Mouse (Mus musculus): ENCODE data around the gene Rgs13. TPM values are rescaled to one million over a fixed set of nuclear protein-coding genes. Genes with fewer than 3 reads are reported as not detected.
A peak's percentile ranks its signal among the peaks of the same experiment; 100 is the strongest.

Rgs13 gene
- polyA plus RNA-seq, 1 experiment from 2014 or later: 0.13 TPM

GRCm38 (mm10) chr1:144127965-144128364 is 49.2 kb downstream of the Rgs13 start:
- no peaks in the 10 kb centered on the region for H3K9me3 ChIP-seq (ENCODE audit: control insufficient read depth, low read length)
- ATAC-seq (ENCODE audit: low read depth): peak; percentile 43; the same call in 1 of the 2 replicates
- no peaks in the 10 kb centered on the region for H3K27me3 ChIP-seq (ENCODE audit: control insufficient read depth, insufficient read depth, low read depth, low read length)
- no peaks in the 10 kb centered on the region for H3K36me3 ChIP-seq (ENCODE audit: control insufficient read depth, insufficient read depth, low read length)
- H3K4me3 ChIP-seq (ENCODE audit: low read length): no peak overlapping the region
- no peak overlapping the region for H3K27ac ChIP-seq (ENCODE audit: low read length)
- H3K4me2 ChIP-seq (ENCODE audit: low read depth, low read length): no peak overlapping the region
- WGBS: 54% methylated on average over 7 of the region's 7 CpGs
- no peak overlapping the region for H3K9ac ChIP-seq (ENCODE audit: low read length)
- H3K4me1 ChIP-seq (replicated peaks; ENCODE audit: control insufficient read depth, insufficient read depth, low read length): no peaks in the 10 kb centered on the region

DNA sequence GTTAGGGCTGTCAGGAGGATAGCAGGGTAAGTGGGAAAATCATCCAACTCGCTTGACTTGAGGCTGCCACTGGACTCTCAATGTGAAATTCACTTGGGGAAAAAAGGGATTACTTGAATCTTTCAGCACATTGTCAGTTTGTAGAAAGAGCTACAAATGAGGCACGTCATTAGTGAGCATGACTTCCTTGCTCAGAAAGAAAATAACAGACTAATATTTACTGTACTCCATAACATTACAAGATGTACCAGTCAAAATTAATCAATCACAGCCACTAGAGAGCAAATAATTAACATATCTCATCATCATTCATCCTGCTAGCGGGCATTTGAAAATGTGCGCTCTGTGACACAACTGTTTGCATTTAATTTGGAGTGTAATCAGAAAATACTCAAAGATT is 57.1 kb downstream of the Rgs13 start:
- no peak overlapping the region for H3K9ac ChIP-seq (ENCODE audit: low read length)
- H3K27me3 ChIP-seq (ENCODE audit: control insufficient read depth, insufficient read depth, low read depth, low read length): no peaks in the 10 kb centered on the region
- peak; percentile 68; the same call in 1 of the 2 replicates for ATAC-seq (ENCODE audit: low read depth)
- no peak overlapping the region for H3K27ac ChIP-seq (ENCODE audit: low read length)
- no peak overlapping the region for H3K4me2 ChIP-seq (ENCODE audit: low read depth, low read length)
- no peaks in the 10 kb centered on the region for H3K36me3 ChIP-seq (ENCODE audit: control insufficient read depth, insufficient read depth, low read length)
- no peaks in the 10 kb centered on the region for H3K4me1 ChIP-seq (replicated peaks; ENCODE audit: control insufficient read depth, insufficient read depth, low read length)
- no peaks in the 10 kb centered on the region for H3K9me3 ChIP-seq (ENCODE audit: control insufficient read depth, low read length)
- no peak overlapping the region for H3K4me3 ChIP-seq (ENCODE audit: low read length)
- 39% methylated on average over 4 of the region's 4 CpGs for WGBS

DNA sequence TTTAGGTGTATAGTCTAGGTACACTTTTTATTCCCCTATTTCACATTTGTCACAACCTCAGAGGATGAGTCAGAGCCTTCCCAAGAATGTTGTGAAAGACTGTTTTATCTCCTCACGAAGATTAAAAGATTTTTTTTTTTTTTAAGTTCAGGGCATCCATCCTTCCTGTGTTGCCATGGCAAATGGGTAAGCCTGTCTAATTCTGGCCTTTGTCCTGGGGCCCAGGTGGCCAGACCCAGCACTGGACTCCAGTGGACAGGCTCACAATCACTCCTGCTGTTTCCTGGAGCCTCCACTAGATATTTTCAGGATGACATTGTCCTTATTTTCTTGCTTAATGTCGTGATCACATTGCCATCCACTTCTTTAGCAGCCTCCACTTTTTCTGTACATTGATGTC is 57.7 kb downstream of the Rgs13 start:
- WGBS: 39% methylated on average over 2 of the region's 2 CpGs
- Histone ChIP-seq H3K27me3 (ENCODE audit: control insufficient read depth, insufficient read depth, low read depth, low read length) (no peaks in the 10 kb centered on the region), H3K4me1 (replicated peaks; ENCODE audit: control insufficient read depth, insufficient read depth, low read length) (no peaks in the 10 kb centered on the region), H3K4me3 (ENCODE audit: low read length) (no peak overlapping the region), H3K36me3 (ENCODE audit: control insufficient read depth, insufficient read depth, low read length) (no peaks in the 10 kb centered on the region), H3K27ac (ENCODE audit: low read length) (no peak overlapping the region), H3K4me2 (ENCODE audit: low read depth, low read length) (no peak overlapping the region), H3K9me3 (ENCODE audit: control insufficient read depth, low read length) (no peaks in the 10 kb centered on the region), H3K9ac (ENCODE audit: low read length) (no peak overlapping the region)
- ATAC-seq (ENCODE audit: low read depth): 0 out of 2 replicates have a peak, but pooled peaks have one; percentile 7

DNA sequence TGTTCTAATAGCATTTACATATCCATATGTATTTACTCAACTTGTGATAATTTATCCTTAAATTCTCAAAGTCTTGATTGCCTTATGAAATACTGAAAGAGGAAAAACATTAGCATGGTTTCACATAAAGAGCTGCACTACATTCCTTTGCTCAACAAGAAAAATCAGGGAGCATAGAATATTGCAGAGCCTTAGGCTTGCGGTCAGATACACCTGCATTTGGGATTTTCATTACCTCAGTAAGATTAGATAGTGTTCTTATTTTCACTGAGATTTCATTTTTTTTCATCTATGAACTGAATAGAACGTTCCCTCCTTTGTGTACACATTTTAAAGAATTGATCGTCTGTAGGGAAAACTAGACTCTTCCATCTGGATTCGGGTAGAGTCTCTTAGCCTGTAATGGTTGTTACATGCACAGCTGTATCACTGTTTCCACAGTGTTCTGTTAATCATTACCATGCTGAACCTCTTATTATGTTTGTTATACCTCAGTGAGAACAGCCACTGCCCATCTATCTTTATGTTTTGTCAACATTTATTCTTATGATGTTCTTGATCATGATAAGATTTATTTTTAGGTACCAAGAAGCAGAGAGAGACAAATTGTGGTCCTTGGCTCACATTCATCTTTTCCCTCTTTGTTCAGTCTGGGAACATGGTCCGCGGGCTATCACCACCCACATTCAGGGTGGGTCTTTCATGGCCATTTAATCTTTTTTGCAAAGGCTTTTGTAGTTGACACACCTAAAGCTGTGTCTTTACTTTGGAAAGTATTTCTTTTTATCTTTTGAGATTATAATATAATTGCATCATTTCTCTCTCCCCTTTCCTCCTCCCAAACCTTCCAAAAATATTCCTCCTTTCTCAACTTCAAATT is 61.1 kb downstream of the Rgs13 start:
- Histone ChIP-seq H3K9ac (ENCODE audit: low read length) (no peak overlapping the region), H3K9me3 (ENCODE audit: control insufficient read depth, low read length) (no peaks in the 10 kb centered on the region), H3K36me3 (ENCODE audit: control insufficient read depth, insufficient read depth, low read length) (no peaks in the 10 kb centered on the region), H3K4me3 (ENCODE audit: low read length) (no peak overlapping the region), H3K4me2 (ENCODE audit: low read depth, low read length) (no peak overlapping the region), H3K27me3 (ENCODE audit: control insufficient read depth, insufficient read depth, low read depth, low read length) (no peaks in the 10 kb centered on the region), H3K4me1 (replicated peaks; ENCODE audit: control insufficient read depth, insufficient read depth, low read length) (no peaks in the 10 kb centered on the region), H3K27ac (ENCODE audit: low read length) (no peak overlapping the region)
- 62% methylated on average over 6 of the region's 6 CpGs for WGBS
- no peak for ATAC-seq (ENCODE audit: low read depth)

- H3K4me3 ChIP-seq (ENCODE audit: low read length): no peak overlapping the region
- no peaks in the 10 kb centered on the region for H3K36me3 ChIP-seq (ENCODE audit: control insufficient read depth, insufficient read depth, low read length)
- H3K4me1 ChIP-seq (replicated peaks; ENCODE audit: control insufficient read depth, insufficient read depth, low read length): no peaks in the 10 kb centered on the region
- H3K4me2 ChIP-seq (ENCODE audit: low read depth, low read length): no peak overlapping the region
- ATAC-seq (ENCODE audit: low read depth): no peak
- no peaks in the 10 kb centered on the region for H3K27me3 ChIP-seq (ENCODE audit: control insufficient read depth, insufficient read depth, low read depth, low read length)
- H3K9me3 ChIP-seq (ENCODE audit: control insufficient read depth, low read length): no peaks in the 10 kb centered on the region
- 62% methylated on average over 6 of the region's 6 CpGs for WGBS
- no peak overlapping the region for H3K27ac ChIP-seq (ENCODE audit: low read length)
- no peak overlapping the region for H3K9ac ChIP-seq (ENCODE audit: low read length)
Measured at GRCm38 (mm10) chr1:144113438-144114074, 63.6 kb downstream of the Rgs13 start.

DNA sequence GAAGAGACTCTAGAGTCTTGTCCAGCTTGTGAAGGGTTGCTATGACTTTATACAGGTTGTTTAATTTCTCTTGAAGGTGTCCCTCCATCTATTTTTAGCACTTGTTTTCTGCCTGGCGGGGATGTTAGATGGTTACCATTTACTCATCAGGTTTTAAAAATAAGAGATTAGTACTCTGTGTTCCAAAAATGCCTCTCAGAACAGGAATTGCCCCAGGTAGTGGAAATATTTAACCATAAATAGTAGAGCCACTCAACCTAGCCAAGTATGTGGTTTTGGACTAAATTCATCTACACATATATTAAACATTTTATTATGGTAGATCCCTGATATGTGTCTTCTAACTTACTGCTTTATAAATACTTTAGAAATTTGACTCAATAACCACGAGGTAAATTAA is 64.2 kb downstream of the Rgs13 start:
- no peaks in the 10 kb centered on the region for H3K4me1 ChIP-seq (replicated peaks; ENCODE audit: control insufficient read depth, insufficient read depth, low read length)
- ATAC-seq (ENCODE audit: low read depth): no peak

DNA sequence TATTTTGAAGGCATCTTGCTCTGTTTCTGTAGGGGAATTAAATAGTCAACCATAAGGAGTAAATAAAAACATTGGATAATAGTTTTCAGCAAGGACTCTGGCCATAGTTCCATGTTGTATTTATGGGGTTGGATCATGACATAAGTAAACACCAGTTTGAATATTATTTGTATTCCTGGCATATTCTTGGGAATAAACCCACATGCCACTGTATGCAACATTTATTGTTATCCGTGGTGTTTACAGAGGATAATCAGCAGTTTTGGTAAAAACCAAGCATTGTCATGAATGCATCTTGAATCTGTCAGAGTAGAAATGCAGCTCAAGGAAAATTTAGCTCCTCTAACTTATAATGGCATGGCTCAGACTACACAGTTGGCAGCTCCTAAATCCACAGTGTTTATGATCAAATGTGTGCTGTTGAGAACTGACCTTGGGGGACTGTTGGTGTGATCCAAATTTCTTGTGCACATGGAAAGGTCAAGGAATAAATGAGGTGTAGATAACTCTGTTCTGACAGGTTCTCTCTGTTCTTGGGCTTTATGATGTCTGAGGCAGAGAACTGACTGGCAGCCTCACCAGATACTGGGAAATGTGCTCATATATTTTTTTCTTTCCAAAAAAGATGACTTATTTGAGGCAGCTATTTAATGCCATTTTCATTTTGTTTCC is 78.4 kb downstream of the Rgs13 start:
- ATAC-seq (ENCODE audit: low read depth): peak; percentile 97
- Histone ChIP-seq H3K9ac (ENCODE audit: low read length) (no peak overlapping the region), H3K27ac (ENCODE audit: low read length) (peak overlapping the region; percentile 28; the same call in 1 of the 2 replicates), H3K36me3 (ENCODE audit: control insufficient read depth, insufficient read depth, low read length) (no peaks in the 10 kb centered on the region), H3K9me3 (ENCODE audit: control insufficient read depth, low read length) (no peaks in the 10 kb centered on the region), H3K4me3 (ENCODE audit: low read length) (no peak overlapping the region), H3K4me1 (replicated peaks; ENCODE audit: control insufficient read depth, insufficient read depth, low read length) (0 out of 2 replicates have a peak, but pooled peaks cover 2% of the 10 kb centered on the region), H3K4me2 (ENCODE audit: low read depth, low read length) (no peak overlapping the region), H3K27me3 (ENCODE audit: control insufficient read depth, insufficient read depth, low read depth, low read length) (no peaks in the 10 kb centered on the region)
- WGBS: 38% methylated on average over 1 of the region's 1 CpGs

More for the DNA sequence above, 64.2 kb downstream of the Rgs13 start:
- Histone ChIP-seq H3K36me3 (ENCODE audit: control insufficient read depth, insufficient read depth, low read length) (no peaks in the 10 kb centered on the region), H3K9ac (ENCODE audit: low read length) (no peak overlapping the region), H3K4me2 (ENCODE audit: low read depth, low read length) (no peak overlapping the region), H3K9me3 (ENCODE audit: control insufficient read depth, low read length) (no peaks in the 10 kb centered on the region), H3K27ac (ENCODE audit: low read length) (no peak overlapping the region), H3K4me3 (ENCODE audit: low read length) (no peak overlapping the region), H3K27me3 (ENCODE audit: control insufficient read depth, insufficient read depth, low read depth, low read length) (no peaks in the 10 kb centered on the region)
- 60% methylated on average over 2 of the region's 2 CpGs for WGBS

GRCm38 (mm10) chr1:144090410-144090809 is 86.8 kb downstream of the Rgs13 start:
- peak; percentile 76 for ATAC-seq (ENCODE audit: low read depth)
- 54% methylated on average over 1 of the region's 1 CpGs for WGBS
- no peaks in the 10 kb centered on the region for H3K9me3 ChIP-seq (ENCODE audit: control insufficient read depth, low read length)

More at GRCm38 (mm10) chr1:144090410-144090809, 86.8 kb downstream of the Rgs13 start:
- no peaks in the 10 kb centered on the region for H3K36me3 ChIP-seq (ENCODE audit: control insufficient read depth, insufficient read depth, low read length)
- H3K27me3 ChIP-seq (ENCODE audit: control insufficient read depth, insufficient read depth, low read depth, low read length): no peaks in the 10 kb centered on the region
- no peak overlapping the region for H3K4me3 ChIP-seq (ENCODE audit: low read length)
- no peak overlapping the region for H3K9ac ChIP-seq (ENCODE audit: low read length)
- H3K4me2 ChIP-seq (ENCODE audit: low read depth, low read length): no peak overlapping the region
- no peak overlapping the region for H3K27ac ChIP-seq (ENCODE audit: low read length)
- H3K4me1 ChIP-seq (replicated peaks; ENCODE audit: control insufficient read depth, insufficient read depth, low read length): no peaks in the 10 kb centered on the region

Measured in lung, embryonic 16.5 days (tissue).